Mouse (Mus musculus): ENCODE results near the gene Kcnj6.

GRCm38 (mm10) chr16:94724061-94724596 is 273.4 kb downstream of the Kcnj6 start:
- TF ChIP-seq CTCF (IDR thresholded peaks at IDR 0.05; ENCODE audit: extremely low read depth, insufficient read depth, insufficient read length, insufficient replicate concordance) (no peak), POLR2A (IDR thresholded peaks at IDR 0.05; ENCODE audit: low read depth, low read length) (peak; percentile 8; the same call in 1 of the 2 replicates)

All from spleen, adult 2 months (tissue).